Mouse (Mus musculus): Measurements from ENCODE around the gene Tmem52.
"Not testable (repeated sequence)": the region's sequence is repeated elsewhere in the genome, so short reads cannot be mapped to it uniquely, and the experiment has no call there.

The Tmem52 gene

GRCm38 (mm10) chr4:155468952-155469351, at the start of gene Tmem52:
Tmem52 (plus strand) TSS chr4:155469114.
- peak; percentile 56 for DNase-seq (ENCODE audit: low spot score)

GRCm38 (mm10) chr4:155420137-155420536, 48.8 kb upstream of the Tmem52 start:
- no peak for DNase-seq (ENCODE audit: low spot score)

GRCm38 (mm10) chr4:155421412-155422370, 47.2 kb upstream of the Tmem52 start:
- not testable (repeated sequence) for DNase-seq (ENCODE audit: low spot score)

- no peak for DNase-seq (ENCODE audit: low spot score)
Observed at GRCm38 (mm10) chr4:155423988-155424387, 44.9 kb upstream of the Tmem52 start.

- no peak for DNase-seq (ENCODE audit: low spot score)
Observed at GRCm38 (mm10) chr4:155426272-155426671, 42.6 kb upstream of the Tmem52 start.

- no peak for DNase-seq (ENCODE audit: low spot score)
Observed at GRCm38 (mm10) chr4:155428442-155428841, 40.5 kb upstream of the Tmem52 start.

- no peak for DNase-seq (ENCODE audit: low spot score)
Observed at GRCm38 (mm10) chr4:155429202-155429601, 39.7 kb upstream of the Tmem52 start.

GRCm38 (mm10) chr4:155432358-155432757, 36.6 kb upstream of the Tmem52 start:
- no peak for DNase-seq (ENCODE audit: low spot score)

GRCm38 (mm10) chr4:155433993-155434392, 34.9 kb upstream of the Tmem52 start:
- DNase-seq (ENCODE audit: low spot score), result no peak

GRCm38 (mm10) chr4:155442808-155443207, 26.1 kb upstream of the Tmem52 start:
- no peak for DNase-seq (ENCODE audit: low spot score)

- DNase-seq (ENCODE audit: low spot score), result no peak
Observed at GRCm38 (mm10) chr4:155451597-155451996, 17.3 kb upstream of the Tmem52 start.

GRCm38 (mm10) chr4:155458575-155458974, 10.3 kb upstream of the Tmem52 start:
- DNase-seq (ENCODE audit: low spot score), result no peak

- no peak for DNase-seq (ENCODE audit: low spot score)
Observed at GRCm38 (mm10) chr4:155463050-155463449, 5.9 kb upstream of the Tmem52 start.

- no peak for DNase-seq (ENCODE audit: low spot score)
Observed at GRCm38 (mm10) chr4:155463611-155464010, 5.3 kb upstream of the Tmem52 start.

GRCm38 (mm10) chr4:155464061-155464460, 4.9 kb upstream of the Tmem52 start:
- DNase-seq (ENCODE audit: low spot score), result no peak

GRCm38 (mm10) chr4:155465607-155466006, 3.3 kb upstream of the Tmem52 start:
- no peak for DNase-seq (ENCODE audit: low spot score)

- no peak for DNase-seq (ENCODE audit: low spot score)
Observed at GRCm38 (mm10) chr4:155466080-155466479, 2.8 kb upstream of the Tmem52 start.

- DNase-seq (ENCODE audit: low spot score), result no peak
Observed at GRCm38 (mm10) chr4:155467237-155468010, 1.5 kb upstream of the Tmem52 start.

GRCm38 (mm10) chr4:155469590-155470262, 812 bp downstream of the Tmem52 start:
- DNase-seq (ENCODE audit: low spot score), result no peak

GRCm38 (mm10) chr4:155470263-155470953, 1.5 kb downstream of the Tmem52 start:
- no peak for DNase-seq (ENCODE audit: low spot score)

GRCm38 (mm10) chr4:155470997-155471396, 2.1 kb downstream of the Tmem52 start:
- DNase-seq (ENCODE audit: low spot score), result no peak

- no peak for DNase-seq (ENCODE audit: low spot score)
Observed at GRCm38 (mm10) chr4:155471406-155471805, 2.5 kb downstream of the Tmem52 start.

All from c-Kit-positive CD71-positive TER-119-positive erythroid progenitor cells, embryonic 14.5 days (primary cell).